Mouse (Mus musculus) thymus, postnatal 14 days (tissue): ENCODE measurements at regions not wholly inside any gene's neighbourhood (a gene's known extent, or its start where the extent isn't known, plus 50 kb on each side); places are given as distances from the start of the nearest gene placed in this dataset.

Source experiments
- DNase-seq: peaks from one replicate; pipeline ENCODE4 v3.0.0; 2021

- no peak for DNase-seq
These were observed 197.7 kb upstream of the Gm20594 start for GRCm38 (mm10) chr6:79619991-79620390.

GRCm38 (mm10) chr6:79631683-79632082 lies 186.0 kb upstream of the Gm20594 start:
- peak; percentile 4 for DNase-seq

- DNase-seq = no peak
These were observed 166.4 kb upstream of the Gm20594 start for GRCm38 (mm10) chr6:79651286-79651685.
